Mouse (Mus musculus) stomach, embryonic 16.5 days (tissue): ENCODE measurements around the gene Ssh3. TPM values are rescaled to one million over a fixed set of nuclear protein-coding genes. Genes with fewer than 3 reads are reported as not detected.

Experiments
- ATAC-seq: fragments of 200-750 bp; cut with Nextera tagmentation; 2 replicates; pipeline ENCODE4 v1.8.0; 2017; ENCODE audit warnings: moderate number of reproducible peaks, moderate TSS enrichment; ENCODE audit not compliant: insufficient read depth, low FRiP score
- H3K27ac ChIP-seq: fragments of 300-500 bp; sonication (generic); 2 replicates; pipeline ENCODE4 v1.5.1; 2014; ENCODE audit warnings: low read length
- H3K27me3 ChIP-seq: fragments of 300-500 bp; sonication (generic); 2 replicates; pipeline ENCODE4 v1.6.1; 2014; ENCODE audit warnings: low read length, control low read depth, mixed read lengths; ENCODE audit not compliant: control insufficient read depth, insufficient read depth
- H3K36me3 ChIP-seq: fragments of 300-500 bp; sonication (generic); 2 replicates; pipeline ENCODE4 v1.6.1; 2014; ENCODE audit warnings: low read length; ENCODE audit not compliant: control insufficient read depth, insufficient read depth
- H3K4me1 ChIP-seq: fragments of 300-500 bp; sonication (generic); 2 replicates; pipeline ENCODE4 v1.6.1; 2014; ENCODE audit warnings: low read length, control low read depth, mixed read lengths; ENCODE audit not compliant: control insufficient read depth, insufficient read depth
- H3K4me2 ChIP-seq: fragments of 300-500 bp; sonication (generic); 2 replicates; pipeline ENCODE4 v1.6.1; 2014; ENCODE audit warnings: low read depth, low read length, mixed read lengths
- H3K4me3 ChIP-seq: fragments of 300-500 bp; sonication (generic); replicated peaks from 2 replicates; pipeline ENCODE4 v1.5.1; 2014; ENCODE audit warnings: mild to moderate bottlenecking, low read length
- H3K9ac ChIP-seq: fragments of 300-500 bp; sonication (generic); 2 replicates; pipeline ENCODE4 v1.6.1; 2014; ENCODE audit warnings: low read length
- H3K9me3 ChIP-seq: fragments of 300-500 bp; sonication (generic); replicated peaks from 2 replicates; pipeline ENCODE4 v1.6.1; 2016; ENCODE audit warnings: low read length, control low read depth; ENCODE audit not compliant: control insufficient read depth
- WGBS: fragments of 180-500 bp; shearing (Covaris S2); extraction: QIAGEN DNeasy Blood & Tissue Kit; methylation state at CpG from one replicate; pipeline ENCODE4 v1.1.7; 2014; 5-methylcytosine and 5-hydroxymethylcytosine counted together
- polyA plus RNA-seq: library from polyadenylated mRNA; unstranded; fragments of >200 nt; fragmentation: Nextera tagmentation; extraction: Ambion mirVana; gene quantifications from 2 replicates; pipeline ENCODE4 v1.2.1, GENCODE M21; 2015

Gene Ssh3
- 44.5 and 53.2 TPM in 2 replicates for polyA plus RNA-seq

GRCm38 (mm10) chr19:4268566-4269361 is at the start of gene Ssh3:
TSS of gene Ssh3 (minus strand) at chr19:4269180.
- peak within 1 kb of the TSS; percentile 79 for H3K27ac ChIP-seq
- peak; percentile 93 for ATAC-seq
- WGBS, result 6% methylated on average over 46 of the region's 46 CpGs

DNA sequence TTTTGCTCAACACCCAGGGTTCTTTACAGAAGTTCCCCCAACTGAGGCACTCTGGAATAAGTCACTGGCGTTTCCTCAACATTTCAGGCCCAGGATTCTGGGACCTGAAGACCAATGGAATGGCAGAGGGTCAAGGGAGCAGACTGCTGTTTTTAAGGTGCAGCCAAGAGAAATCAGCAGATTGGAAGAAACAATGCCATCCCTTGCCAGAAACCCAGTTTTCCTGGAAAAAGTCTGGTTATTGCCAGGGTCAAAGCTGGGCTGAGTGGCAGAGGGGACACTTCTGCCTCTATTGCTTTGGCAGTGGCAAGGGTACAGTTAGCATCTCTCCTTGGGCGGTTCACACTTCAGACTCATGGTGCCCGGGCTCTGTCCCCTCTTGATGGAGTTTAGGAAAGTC is 48.2 kb upstream of the Ssh3 start:
- Histone ChIP-seq H3K27me3 (no peaks in the 10 kb centered on the region), H3K4me2 (no peak overlapping the region), H3K9me3 (no peaks in the 10 kb centered on the region), H3K4me3 (no peak overlapping the region), H3K36me3 (peaks cover 39% of the 10 kb centered on the region), H3K9ac (no peak overlapping the region), H3K4me1 (peaks cover 6% of the 10 kb centered on the region; the same call in 1 of the 2 replicates), H3K27ac (no peak overlapping the region)
- ATAC-seq, result no peak
- 88% methylated on average over 3 of the region's 3 CpGs for WGBS

More at GRCm38 (mm10) chr19:4268566-4269361, at the start of gene Ssh3:
- Histone ChIP-seq H3K9ac (peak within 1 kb of the TSS; percentile 79), H3K36me3 (no peaks in the 10 kb centered on the region), H3K9me3 (no peaks in the 10 kb centered on the region), H3K4me2 (peak within 1 kb of the TSS; percentile 61), H3K27me3 (no peaks in the 10 kb centered on the region), H3K4me1 (peaks cover 7% of the 10 kb centered on the region; the same call in 1 of the 2 replicates), H3K4me3 (peak within 1 kb of the TSS; percentile 61)

- no peak overlapping the region for H3K4me3 ChIP-seq
- peaks cover 26% of the 10 kb centered on the region for H3K36me3 ChIP-seq
- no peaks in the 10 kb centered on the region for H3K9me3 ChIP-seq
- 58% methylated on average over 6 of the region's 6 CpGs for WGBS
- no peak overlapping the region for H3K9ac ChIP-seq
- H3K4me2 ChIP-seq, result no peak overlapping the region
- ATAC-seq, result no peak
- no peaks in the 10 kb centered on the region for H3K27me3 ChIP-seq
- H3K27ac ChIP-seq, result 0 out of 2 replicates have a peak overlapping the region, but pooled peaks have one; percentile 18
- H3K4me1 ChIP-seq, result peaks cover 6% of the 10 kb centered on the region; the same call in 1 of the 2 replicates
These were observed 46.4 kb upstream of the Ssh3 start for GRCm38 (mm10) chr19:4315223-4315944.

DNA sequence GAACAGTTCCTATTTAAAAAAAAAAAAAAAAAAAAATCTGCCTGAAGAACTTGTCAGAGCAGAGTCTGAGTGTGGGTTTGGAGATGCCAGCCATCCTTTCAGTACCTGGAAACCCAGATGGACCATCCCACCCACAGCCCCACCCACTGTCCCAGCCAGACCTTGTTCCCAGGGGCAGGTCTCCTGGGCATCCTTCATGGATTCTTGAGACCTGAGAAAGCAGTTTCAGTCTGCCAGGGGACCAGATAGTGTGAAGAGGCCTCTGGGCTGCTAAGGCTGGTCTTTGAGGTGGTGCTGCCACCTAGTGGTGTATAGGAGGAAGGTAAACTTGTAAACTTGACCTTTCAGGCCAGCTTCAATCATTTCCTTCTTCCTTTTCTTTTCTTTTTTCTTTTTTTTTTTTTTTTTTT is 40.8 kb upstream of the Ssh3 start:
- peak overlapping the region; percentile 33; the same call in 1 of the 2 replicates for H3K27ac ChIP-seq
- H3K36me3 ChIP-seq, result no peaks in the 10 kb centered on the region
- H3K9me3 ChIP-seq, result no peaks in the 10 kb centered on the region
- peak; percentile 31; the same call in 1 of the 2 replicates for ATAC-seq
- no peaks in the 10 kb centered on the region for H3K27me3 ChIP-seq
- no peak overlapping the region for H3K4me2 ChIP-seq
- H3K4me1 ChIP-seq, result peaks cover 9% of the 10 kb centered on the region
- H3K9ac ChIP-seq, result no peak overlapping the region
- H3K4me3 ChIP-seq, result no peak overlapping the region

DNA sequence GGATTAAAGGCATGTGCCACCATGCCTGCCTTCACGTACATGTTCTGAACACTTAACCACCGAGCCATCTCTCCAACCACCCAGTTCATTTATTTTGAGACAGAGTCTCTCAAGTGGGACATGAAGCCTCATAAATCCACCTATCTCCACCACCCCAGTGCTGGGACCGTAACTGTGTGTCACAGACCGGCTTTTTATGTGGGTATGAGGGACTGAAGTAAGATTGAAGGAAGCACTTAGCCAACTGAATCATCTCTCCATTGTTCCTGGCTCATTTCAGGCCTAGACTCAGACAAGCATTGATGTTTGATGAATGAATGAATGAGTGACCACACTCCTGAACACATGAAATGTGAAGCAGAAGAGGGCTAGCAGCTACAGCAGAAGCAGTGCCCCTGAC is 40.3 kb upstream of the Ssh3 start:
- Histone ChIP-seq H3K4me3 (no peak overlapping the region), H3K4me1 (peaks cover 13% of the 10 kb centered on the region), H3K27me3 (no peaks in the 10 kb centered on the region), H3K36me3 (no peaks in the 10 kb centered on the region), H3K9me3 (no peaks in the 10 kb centered on the region), H3K4me2 (no peak overlapping the region), H3K9ac (no peak overlapping the region), H3K27ac (peak overlapping the region; percentile 33; the same call in 1 of the 2 replicates)
- WGBS, result 93% methylated on average over 4 of the region's 4 CpGs
- ATAC-seq, result no peak

GRCm38 (mm10) chr19:4306190-4306577 is 37.2 kb upstream of the Ssh3 start, which contains the start of gene Grk2:
TSS of gene Grk2 (minus strand) at chr19:4306222.
- peak within 1 kb of the TSS; percentile 98 for H3K4me3 ChIP-seq
- H3K36me3 ChIP-seq, result no peaks in the 10 kb centered on the region
- peak within 1 kb of the TSS; percentile 77 for H3K4me2 ChIP-seq
- under 1% methylated on average over 37 of the region's 46 CpGs for WGBS
- H3K27me3 ChIP-seq, result no peaks in the 10 kb centered on the region
- peak; percentile 79 for ATAC-seq
- no peaks in the 10 kb centered on the region for H3K9me3 ChIP-seq
- H3K9ac ChIP-seq, result peak within 1 kb of the TSS; percentile 99
- H3K27ac ChIP-seq, result peak within 1 kb of the TSS; percentile 76
- peaks cover 44% of the 10 kb centered on the region for H3K4me1 ChIP-seq

- Histone ChIP-seq H3K27ac (peak overlapping the region; percentile 76), H3K36me3 (no peaks in the 10 kb centered on the region), H3K4me1 (peaks cover 50% of the 10 kb centered on the region), H3K27me3 (no peaks in the 10 kb centered on the region), H3K4me3 (peak overlapping the region; percentile 98), H3K4me2 (peak overlapping the region; percentile 77), H3K9ac (peak overlapping the region; percentile 99), H3K9me3 (no peaks in the 10 kb centered on the region)
- WGBS, result under 1% methylated on average over 68 of the region's 68 CpGs
- peak; percentile 48 for ATAC-seq
These were observed 36.7 kb upstream of the Ssh3 start for GRCm38 (mm10) chr19:4305491-4306189.

- 40% methylated on average over 4 of the region's 4 CpGs for WGBS
- ATAC-seq, result no peak
- Histone ChIP-seq H3K4me3 (peak overlapping the region; percentile 98), H3K9ac (peak overlapping the region; percentile 99), H3K4me1 (peaks cover 57% of the 10 kb centered on the region), H3K27ac (peak overlapping the region; percentile 76), H3K36me3 (no peaks in the 10 kb centered on the region), H3K27me3 (no peaks in the 10 kb centered on the region), H3K9me3 (no peaks in the 10 kb centered on the region), H3K4me2 (peak overlapping the region; percentile 77)
These were observed 35.9 kb upstream of the Ssh3 start for GRCm38 (mm10) chr19:4304871-4305321.
